Mouse (Mus musculus): ENCODE results near the gene Tmc2. TPM values are rescaled to one million over a fixed set of nuclear protein-coding genes. Genes with fewer than 3 reads are reported as not detected.

Tmc2 gene
- total and polyA plus RNA-seq, 3 experiments = 0.05 TPM; not detected in 2

- Histone ChIP-seq H3K9me3 (replicated peaks) (no peaks in the 10 kb centered on the region), H3K36me3 (replicated peaks) (no peaks in the 10 kb centered on the region), H3K4me3 (ENCODE audit: low read depth, low read length) (no peak overlapping the region), H3K4me1 (ENCODE audit: insufficient read depth, low read depth, low read length) (no peaks in the 10 kb centered on the region), H3K27me3 (ENCODE audit: insufficient read depth, low read length) (peaks cover 22% of the 10 kb centered on the region)
- TF ChIP-seq GATA2 (IDR thresholded peaks at IDR 0.05; ENCODE audit: borderline replicate concordance, low read depth, low read length) (no peak), POLR2AphosphoS5 (IDR thresholded peaks at IDR 0.05; ENCODE audit: insufficient replicate concordance, low read depth, low read length) (no peak), TAL1 (conservative IDR thresholded peaks at IDR 0.05; ENCODE audit: low read depth, low read length) (no peak), CTCF (IDR thresholded peaks at IDR 0.05; ENCODE audit: low read depth, low read length) (no peak), GATA1 (IDR thresholded peaks at IDR 0.05; ENCODE audit: borderline replicate concordance, low read length) (no peak)
- no peak for ATAC-seq (ENCODE audit: extremely low read depth, insufficient number of reproducible peaks, low FRiP score, poor library complexity, severe bottlenecking)
- DNase-seq (ENCODE audit: low spot score) = no peak
These were observed 14.6 kb downstream of the Tmc2 start for GRCm38 (mm10) chr2:130209636-130210035.

- no peak for ATAC-seq (ENCODE audit: extremely low read depth, insufficient number of reproducible peaks, low FRiP score, poor library complexity, severe bottlenecking)
- Histone ChIP-seq H3K4me1 (ENCODE audit: insufficient read depth, low read depth, low read length) (no peaks in the 10 kb centered on the region), H3K27me3 (ENCODE audit: insufficient read depth, low read length) (peaks cover 22% of the 10 kb centered on the region), H3K36me3 (replicated peaks) (no peaks in the 10 kb centered on the region), H3K9me3 (replicated peaks) (no peaks in the 10 kb centered on the region), H3K4me3 (ENCODE audit: low read depth, low read length) (no peak overlapping the region)
- TF ChIP-seq POLR2AphosphoS5 (IDR thresholded peaks at IDR 0.05; ENCODE audit: insufficient replicate concordance, low read depth, low read length) (no peak), GATA1 (IDR thresholded peaks at IDR 0.05; ENCODE audit: borderline replicate concordance, low read length) (no peak), GATA2 (IDR thresholded peaks at IDR 0.05; ENCODE audit: borderline replicate concordance, low read depth, low read length) (no peak), CTCF (IDR thresholded peaks at IDR 0.05; ENCODE audit: low read depth, low read length) (no peak), TAL1 (conservative IDR thresholded peaks at IDR 0.05; ENCODE audit: low read depth, low read length) (no peak)
- DNase-seq (ENCODE audit: low spot score) = no peak
These were observed 16.6 kb downstream of the Tmc2 start for GRCm38 (mm10) chr2:130211581-130211980.

GRCm38 (mm10) chr2:130246912-130247311, 51.9 kb downstream of the Tmc2 start:
- no peaks in the 10 kb centered on the region for H3K4me1 ChIP-seq (ENCODE audit: insufficient read depth, low read depth, low read length)
- H3K4me3 ChIP-seq (ENCODE audit: low read depth, low read length) = no peak overlapping the region
- no peak for TF ChIP-seq TAL1 (conservative IDR thresholded peaks at IDR 0.05; ENCODE audit: low read depth, low read length)
- TF ChIP-seq GATA2 (IDR thresholded peaks at IDR 0.05; ENCODE audit: borderline replicate concordance, low read depth, low read length) = no peak
- TF ChIP-seq GATA1 (IDR thresholded peaks at IDR 0.05; ENCODE audit: borderline replicate concordance, low read length) = no peak
- no peak for TF ChIP-seq POLR2AphosphoS5 (IDR thresholded peaks at IDR 0.05; ENCODE audit: insufficient replicate concordance, low read depth, low read length)
- no peak for TF ChIP-seq CTCF (IDR thresholded peaks at IDR 0.05; ENCODE audit: low read depth, low read length)
- peaks cover 19% of the 10 kb centered on the region for H3K27me3 ChIP-seq (ENCODE audit: insufficient read depth, low read length)
- ATAC-seq (ENCODE audit: extremely low read depth, insufficient number of reproducible peaks, low FRiP score, poor library complexity, severe bottlenecking) = no peak
- H3K9me3 ChIP-seq (replicated peaks) = no peaks in the 10 kb centered on the region
- DNase-seq (ENCODE audit: low spot score) = peak; percentile 9
- H3K36me3 ChIP-seq (replicated peaks) = no peaks in the 10 kb centered on the region

GRCm38 (mm10) chr2:130248226-130248625, 53.2 kb downstream of the Tmc2 start:
- ATAC-seq (ENCODE audit: extremely low read depth, insufficient number of reproducible peaks, low FRiP score, poor library complexity, severe bottlenecking) (no peak), DNase-seq (ENCODE audit: low spot score) (no peak)
- TF ChIP-seq TAL1 (conservative IDR thresholded peaks at IDR 0.05; ENCODE audit: low read depth, low read length) = no peak
- TF ChIP-seq GATA1 (IDR thresholded peaks at IDR 0.05; ENCODE audit: borderline replicate concordance, low read length) = no peak
- no peak for TF ChIP-seq CTCF (IDR thresholded peaks at IDR 0.05; ENCODE audit: low read depth, low read length)
- H3K36me3 ChIP-seq (replicated peaks) = no peaks in the 10 kb centered on the region
- H3K27me3 ChIP-seq (ENCODE audit: insufficient read depth, low read length) = peaks cover 24% of the 10 kb centered on the region
- no peaks in the 10 kb centered on the region for H3K4me1 ChIP-seq (ENCODE audit: insufficient read depth, low read depth, low read length)
- no peaks in the 10 kb centered on the region for H3K9me3 ChIP-seq (replicated peaks)
- no peak overlapping the region for H3K4me3 ChIP-seq (ENCODE audit: low read depth, low read length)

- TF ChIP-seq GATA2 (IDR thresholded peaks at IDR 0.05; ENCODE audit: borderline replicate concordance, low read depth, low read length) (no peak), CTCF (IDR thresholded peaks at IDR 0.05; ENCODE audit: low read depth, low read length) (no peak), POLR2AphosphoS5 (IDR thresholded peaks at IDR 0.05; ENCODE audit: insufficient replicate concordance, low read depth, low read length) (no peak), TAL1 (conservative IDR thresholded peaks at IDR 0.05; ENCODE audit: low read depth, low read length) (no peak), GATA1 (IDR thresholded peaks at IDR 0.05; ENCODE audit: borderline replicate concordance, low read length) (no peak)
- no peaks in the 10 kb centered on the region for H3K4me1 ChIP-seq (ENCODE audit: insufficient read depth, low read depth, low read length)
- no peak overlapping the region for H3K4me3 ChIP-seq (ENCODE audit: low read depth, low read length)
- no peaks in the 10 kb centered on the region for H3K36me3 ChIP-seq (replicated peaks)
- no peak for DNase-seq (ENCODE audit: low spot score)
- H3K9me3 ChIP-seq (replicated peaks) = no peaks in the 10 kb centered on the region
- peaks cover 23% of the 10 kb centered on the region for H3K27me3 ChIP-seq (ENCODE audit: insufficient read depth, low read length)
- no peak for ATAC-seq (ENCODE audit: extremely low read depth, insufficient number of reproducible peaks, low FRiP score, poor library complexity, severe bottlenecking)
These were observed 61.8 kb downstream of the Tmc2 start for GRCm38 (mm10) chr2:130256762-130257161.

GRCm38 (mm10) chr2:130260822-130261221, 65.8 kb downstream of the Tmc2 start:
- ATAC-seq (ENCODE audit: extremely low read depth, insufficient number of reproducible peaks, low FRiP score, poor library complexity, severe bottlenecking) = no peak
- TF ChIP-seq GATA1 (IDR thresholded peaks at IDR 0.05; ENCODE audit: borderline replicate concordance, low read length) (no peak), CTCF (IDR thresholded peaks at IDR 0.05; ENCODE audit: low read depth, low read length) (no peak), GATA2 (IDR thresholded peaks at IDR 0.05; ENCODE audit: borderline replicate concordance, low read depth, low read length) (no peak), POLR2AphosphoS5 (IDR thresholded peaks at IDR 0.05; ENCODE audit: insufficient replicate concordance, low read depth, low read length) (no peak), TAL1 (conservative IDR thresholded peaks at IDR 0.05; ENCODE audit: low read depth, low read length) (no peak)

More at GRCm38 (mm10) chr2:130260822-130261221, 65.8 kb downstream of the Tmc2 start:
- no peak for DNase-seq (ENCODE audit: low spot score)
- Histone ChIP-seq H3K27me3 (ENCODE audit: insufficient read depth, low read length) (peaks cover 39% of the 10 kb centered on the region), H3K9me3 (replicated peaks) (no peaks in the 10 kb centered on the region), H3K36me3 (replicated peaks) (no peaks in the 10 kb centered on the region), H3K4me3 (ENCODE audit: low read depth, low read length) (no peak overlapping the region), H3K4me1 (ENCODE audit: insufficient read depth, low read depth, low read length) (peaks cover 6% of the 10 kb centered on the region; the same call in 1 of the 2 replicates)

All from G1E (cell line).